Mouse (Mus musculus) monocyte, adult 2 months (primary cell): ENCODE measurements around the gene Rpl36a-ps1.
"Not testable (repeated sequence)": the region's sequence is repeated elsewhere in the genome, so short reads cannot be mapped to it uniquely, and the experiment has no call there.

ENCODE experiments used
- DNase-seq, 2 experiments: peaks; one replicate each; pipeline ENCODE4 v3.0.0; 2022; ENCODE audit warnings: low spot score in 2 of 2, low read depth in 1 of 2

Rpl36a-ps1 gene

GRCm38 (mm10) chr14:98994218-98994617, at the start of gene Rpl36a-ps1:
Rpl36a-ps1 (minus strand) TSS chr14:98994318.
- DNase-seq: no peak

DNA sequence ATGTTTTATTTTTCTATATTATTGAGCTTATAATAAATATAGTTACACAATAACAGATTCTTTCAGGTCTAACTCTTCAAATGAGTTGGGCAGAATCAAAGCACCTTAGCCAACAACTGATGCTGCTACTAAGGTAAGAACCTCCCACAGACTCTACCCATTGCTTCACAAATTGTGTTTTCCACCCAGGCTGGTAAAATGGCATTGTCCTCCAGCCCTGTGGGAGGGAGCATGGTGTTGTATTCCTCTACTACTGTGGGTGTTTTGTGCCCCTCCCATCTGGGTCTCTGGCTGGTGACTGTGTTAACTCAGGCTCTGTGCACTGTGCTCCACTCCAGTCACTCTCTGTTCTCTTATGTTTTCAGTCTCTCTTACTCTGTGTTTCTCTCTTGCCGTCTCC, 49.4 kb upstream of the Rpl36a-ps1 start:
- DNase-seq: no peak

GRCm38 (mm10) chr14:99041416-99041815, 47.3 kb upstream of the Rpl36a-ps1 start:
- no peak for DNase-seq

DNA sequence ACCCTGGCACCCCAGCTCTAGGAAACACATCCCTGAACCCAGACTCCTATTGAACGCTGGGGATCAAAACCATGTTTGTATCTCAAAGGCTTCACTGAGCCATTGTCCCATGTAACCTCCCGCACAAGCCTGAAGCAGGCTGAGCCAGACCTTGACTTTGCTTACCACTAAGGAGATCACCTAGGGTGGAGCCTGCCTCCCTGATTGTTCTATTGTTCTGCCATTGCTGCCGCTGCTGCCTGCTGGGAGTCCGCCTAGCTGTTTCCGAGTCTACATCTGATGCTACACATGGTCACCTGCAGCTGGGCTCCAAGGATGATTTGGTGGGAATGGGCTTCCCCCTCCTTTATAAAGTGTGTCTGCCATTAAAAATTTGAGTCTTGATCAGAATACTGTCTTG, 45.2 kb upstream of the Rpl36a-ps1 start:
- DNase-seq: not testable (repeated sequence)

- no peak for DNase-seq
Measured at GRCm38 (mm10) chr14:99037703-99038102, 43.6 kb upstream of the Rpl36a-ps1 start.

DNA sequence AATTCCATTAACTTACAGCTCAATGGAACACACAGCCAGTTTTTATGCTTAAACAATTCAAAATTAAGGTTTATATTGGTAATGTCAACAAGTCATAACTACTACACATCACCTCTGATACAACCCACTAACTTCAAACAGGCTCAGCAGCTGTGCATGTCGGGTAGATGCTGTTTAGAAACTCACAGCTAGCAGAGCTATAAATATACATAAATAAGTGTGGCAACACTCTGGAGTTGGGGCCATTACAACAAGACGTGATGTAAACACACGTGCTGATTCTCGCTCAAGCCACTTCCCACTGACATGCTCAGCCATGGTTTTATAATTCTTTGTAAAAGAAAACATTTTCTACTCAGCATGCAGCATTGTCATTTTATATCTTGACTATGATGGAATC, 41.9 kb upstream of the Rpl36a-ps1 start:
- DNase-seq: no peak

DNA sequence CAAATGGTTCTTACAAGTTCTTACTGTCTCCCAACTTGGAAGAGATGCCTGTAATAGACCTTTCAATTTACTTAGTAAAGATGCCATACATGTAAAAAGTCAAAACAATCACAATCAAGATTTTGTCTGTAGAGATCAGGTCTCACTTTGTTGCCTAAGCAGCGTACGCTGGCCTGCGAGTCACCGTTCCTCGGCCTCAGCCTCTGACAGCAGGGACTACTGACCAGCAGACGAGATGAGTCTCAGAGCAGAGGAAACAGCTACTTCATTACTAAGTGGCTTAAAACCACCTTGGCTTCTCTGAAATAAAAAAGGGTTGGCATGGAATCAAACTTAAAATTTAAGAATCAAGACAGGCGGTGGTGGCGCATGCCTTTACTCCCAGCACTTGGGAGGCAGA, 40.7 kb upstream of the Rpl36a-ps1 start:
- DNase-seq: not testable (repeated sequence)

DNA sequence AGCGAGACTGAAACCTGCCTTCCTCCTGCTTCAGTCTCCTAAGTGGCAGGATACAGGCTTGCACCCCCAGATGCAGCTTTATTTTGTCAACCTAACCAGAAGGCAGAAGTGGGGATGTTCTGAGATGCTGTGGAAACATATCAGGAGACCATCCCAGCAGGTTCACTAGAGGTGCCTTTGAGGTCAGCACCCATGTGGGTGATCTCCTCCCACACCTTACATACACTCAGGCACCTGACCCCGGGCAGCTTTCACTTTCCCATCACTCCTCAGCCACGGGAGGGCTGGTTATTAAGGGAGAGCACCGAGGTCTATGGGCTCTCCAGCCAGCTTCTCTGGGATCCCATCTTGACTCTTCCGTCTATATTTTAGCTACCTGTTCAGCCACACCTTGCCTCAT, 38.5 kb upstream of the Rpl36a-ps1 start:
- DNase-seq: no peak

DNA sequence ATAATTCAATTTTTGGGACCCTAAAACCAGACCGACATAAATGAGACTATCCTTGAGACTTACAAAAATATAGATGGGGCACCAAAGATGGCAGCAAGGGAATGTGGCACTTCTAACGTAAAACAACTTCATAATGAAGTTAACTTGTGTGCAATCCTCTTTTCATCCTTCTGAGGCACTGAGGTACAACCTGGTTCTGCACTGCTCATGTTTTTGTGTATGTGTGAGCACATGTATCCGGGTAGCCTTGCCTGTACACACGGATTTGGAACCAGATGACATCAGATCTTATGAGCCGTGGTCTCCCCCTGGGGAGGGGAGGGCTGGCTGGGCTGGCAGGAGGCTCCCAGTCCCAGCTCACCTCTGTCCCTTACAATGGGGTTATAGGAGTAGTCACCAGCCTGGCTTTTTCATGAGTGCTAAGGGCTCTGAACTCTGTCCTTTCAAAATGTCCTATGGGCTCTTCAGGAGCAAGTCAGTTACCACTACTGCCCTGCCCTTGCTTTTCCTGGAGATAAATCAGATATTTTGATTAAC, 37.3 kb upstream of the Rpl36a-ps1 start:
- DNase-seq: no peak

GRCm38 (mm10) chr14:99029987-99030386, 35.9 kb upstream of the Rpl36a-ps1 start:
- no peak for DNase-seq

DNA sequence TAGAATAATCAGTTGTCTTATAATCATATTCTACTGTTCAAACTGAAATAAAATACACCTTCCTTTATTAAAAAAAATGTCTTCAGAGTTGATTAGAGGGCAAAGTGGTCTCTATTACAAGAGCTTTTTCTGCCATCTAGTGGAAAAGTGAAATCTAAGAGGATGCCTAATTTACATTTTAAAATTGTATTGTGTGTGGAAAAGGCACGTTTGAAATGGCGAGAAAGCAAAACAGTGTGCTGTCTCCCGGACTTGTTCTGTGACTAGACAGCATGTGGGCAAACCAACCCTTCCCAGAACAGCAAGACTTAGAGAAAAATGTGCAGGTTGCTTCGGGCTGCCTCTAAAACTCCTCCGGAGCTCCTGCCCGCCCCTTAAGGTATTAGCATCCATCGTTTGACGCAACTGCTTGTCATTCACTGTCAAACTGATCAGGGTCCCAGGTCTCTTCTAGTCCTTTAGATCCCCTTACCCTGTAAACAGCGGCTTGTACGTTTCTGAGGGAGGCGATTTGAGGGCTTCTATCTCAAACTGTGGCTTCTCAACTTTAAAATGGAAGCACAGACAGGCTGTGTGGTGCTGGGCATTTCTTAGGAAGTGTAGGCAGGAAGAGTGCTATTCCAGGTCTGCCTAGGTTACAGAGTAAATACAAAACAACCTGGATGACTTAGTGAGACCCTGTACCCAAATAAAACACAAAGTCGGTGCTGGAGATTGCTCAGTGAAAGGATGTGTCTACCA, 28.4 kb upstream of the Rpl36a-ps1 start:
- no peak for DNase-seq

GRCm38 (mm10) chr14:99019136-99019808, 25.2 kb upstream of the Rpl36a-ps1 start:
- no peak for DNase-seq

GRCm38 (mm10) chr14:99018691-99019090, 24.6 kb upstream of the Rpl36a-ps1 start:
- DNase-seq: no peak

DNA sequence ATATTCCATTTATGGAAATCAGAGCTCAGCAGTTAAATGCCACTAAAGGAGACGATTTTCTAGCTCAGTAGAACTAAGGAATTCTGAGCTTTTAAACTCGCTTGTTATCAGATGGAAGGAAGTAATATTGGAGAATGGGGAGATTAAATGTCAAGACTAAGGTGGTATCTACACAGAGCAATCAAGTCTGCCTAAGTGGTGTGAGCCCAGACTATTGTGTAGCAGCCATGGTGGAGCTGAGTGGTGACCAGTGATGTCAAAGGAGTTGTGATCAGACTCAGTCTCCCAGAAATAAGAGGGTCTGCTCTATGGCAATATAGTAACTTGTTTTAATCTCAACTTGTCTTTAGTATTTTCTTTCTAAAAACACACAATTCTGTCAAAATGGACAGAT, 16.8 kb upstream of the Rpl36a-ps1 start:
- no peak for DNase-seq

GRCm38 (mm10) chr14:99010224-99010919, 16.3 kb upstream of the Rpl36a-ps1 start:
- no peak for DNase-seq

DNA sequence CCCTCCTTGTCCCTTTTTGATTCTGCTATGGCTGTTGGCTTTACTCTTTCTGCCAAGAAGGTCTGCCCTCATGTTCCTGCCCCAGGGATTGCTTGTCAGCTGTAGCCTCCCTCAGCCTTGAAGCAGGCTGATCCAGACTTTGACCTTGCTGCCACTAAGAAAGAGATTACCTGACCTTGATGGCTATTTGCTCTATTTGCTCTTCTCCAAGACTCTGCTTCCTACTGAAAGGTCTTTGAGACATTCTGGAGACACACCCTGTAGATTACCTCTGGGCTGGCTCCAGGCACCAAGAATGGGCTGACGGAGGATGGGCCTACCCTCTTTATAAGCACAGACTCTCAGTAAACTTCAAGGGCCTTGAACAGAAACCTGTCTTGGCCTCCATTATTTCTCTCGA, 1.6 kb downstream of the Rpl36a-ps1 start:
- DNase-seq: no peak

GRCm38 (mm10) chr14:98990636-98991035, 3.5 kb downstream of the Rpl36a-ps1 start:
- DNase-seq: no peak

DNA sequence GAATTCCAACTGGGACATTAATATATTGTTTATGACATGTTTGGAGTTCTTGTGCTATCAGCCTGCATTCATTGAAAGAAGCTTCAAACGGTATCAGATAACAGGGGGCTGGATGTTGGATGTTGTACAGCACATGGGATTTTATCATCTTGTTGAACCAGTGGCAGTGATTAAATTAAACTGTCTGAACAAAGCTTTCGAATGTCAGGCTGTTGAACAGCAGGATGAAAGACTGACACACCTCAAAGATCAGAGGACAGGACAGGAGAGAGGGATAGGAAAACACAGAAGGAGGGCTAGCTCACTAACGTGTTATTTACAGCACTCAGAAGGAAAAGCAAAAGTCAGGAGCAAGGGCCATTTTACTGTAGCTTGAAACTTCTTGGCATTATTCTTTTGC, 4.3 kb downstream of the Rpl36a-ps1 start:
- DNase-seq: no peak

GRCm38 (mm10) chr14:98971921-98972320, 22.2 kb downstream of the Rpl36a-ps1 start:
- no peak for DNase-seq

- DNase-seq: no peak
Measured at GRCm38 (mm10) chr14:98958978-98959658, 35.0 kb downstream of the Rpl36a-ps1 start.

GRCm38 (mm10) chr14:98956788-98957187, 37.3 kb downstream of the Rpl36a-ps1 start:
- no peak for DNase-seq
